8 mouse cellular contexts compared by ENCODE assay signal in the genomic region with DNA sequence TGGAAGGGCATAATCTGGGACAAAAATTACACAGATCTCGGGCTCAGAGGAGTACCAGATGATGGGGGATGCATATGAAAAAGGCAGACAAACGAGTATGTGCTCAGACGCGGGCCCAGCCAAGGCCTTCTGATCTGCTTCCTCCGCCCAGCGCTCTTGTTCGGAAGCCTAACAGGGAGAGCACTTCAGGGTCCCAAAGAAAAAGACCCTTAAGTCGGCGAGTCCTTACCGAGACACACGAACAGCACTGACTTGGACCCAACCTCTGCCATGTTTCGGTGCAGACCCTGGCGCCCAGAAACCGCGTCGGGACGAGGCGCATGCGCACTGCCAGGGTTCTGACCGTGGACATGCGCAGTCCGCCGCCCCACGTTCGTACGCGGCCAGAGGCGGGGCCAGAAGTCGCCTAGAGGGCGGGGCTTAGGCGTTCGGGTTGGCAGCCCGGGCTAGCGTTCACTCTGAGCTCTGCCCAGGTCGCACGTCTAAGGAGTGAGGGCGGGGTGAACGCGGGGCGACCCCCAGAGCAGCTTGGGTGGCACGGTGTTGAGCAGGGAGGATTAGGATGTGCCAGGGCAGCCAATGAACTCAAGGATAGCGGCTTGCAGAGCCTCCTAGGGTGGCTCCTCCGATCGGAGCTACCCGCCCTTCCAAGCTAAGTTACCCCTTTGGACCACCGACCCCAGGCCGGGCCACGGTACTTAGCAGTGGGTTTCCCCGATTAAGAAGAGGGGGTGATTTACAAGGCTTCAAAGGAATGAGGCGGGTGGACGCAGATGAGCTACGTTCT. TPM values are rescaled to one million over a fixed set of nuclear protein-coding genes. Genes with fewer than 3 reads are reported as not detected.
DNase-seq lines count a peak whose midpoint lies in the region; ATAC-seq and TF ChIP-seq lines count a peak whose summit lies in the region.

A gene (minus strand): TSS at position 329 of the 787 bp plus-strand sequence.
A gene (plus strand): TSS at position 408 of the 787 bp plus-strand sequence.

- TF ChIP-seq CTCF in ES-Bruce4 (IDR thresholded peaks at IDR 0.05; ENCODE audit: low read depth, low read length), result no peak
- no peak for TF ChIP-seq CTCF in lung, adult 2 months (IDR thresholded peaks at IDR 0.05; ENCODE audit: insufficient read depth, low read length)

- peak within 1 kb of the TSS; percentile 90 for H3K4me2 ChIP-seq in forebrain, embryonic 14.5 days (ENCODE audit: low read length)

- H3K9me3 ChIP-seq in ES-Bruce4 (replicated peaks; ENCODE audit: control insufficient read depth, insufficient read depth, low read length, poor library complexity, severe bottlenecking), result no peaks in the 10 kb centered on the region
- no peaks in the 10 kb centered on the region for H3K9me3 ChIP-seq in forebrain, embryonic 14.5 days (replicated peaks; ENCODE audit: control insufficient read depth, low read length)

- H3K9ac ChIP-seq in ES-Bruce4 (ENCODE audit: low read depth, poor library complexity, severe bottlenecking), result peak within 1 kb of the TSS; percentile 82
- H3K9ac ChIP-seq in forebrain, embryonic 14.5 days (ENCODE audit: low read length), result peak within 1 kb of the TSS; percentile 91

- TF ChIP-seq EP300 in ES-Bruce4 (IDR thresholded peaks at IDR 0.05; ENCODE audit: insufficient read depth, low read depth, low read length), result no peak

- H3K4me1 ChIP-seq in ES-Bruce4 (ENCODE audit: control insufficient read depth, insufficient read depth, low read length), result no peaks in the 10 kb centered on the region
- H3K4me1 ChIP-seq in forebrain, embryonic 14.5 days (ENCODE audit: control insufficient read depth, insufficient read depth, low read length), result peaks cover 11% of the 10 kb centered on the region
- peaks cover 5% of the 10 kb centered on the region for H3K4me1 ChIP-seq in lung, adult 2 months (ENCODE audit: control insufficient read depth, insufficient read depth, low read length)

- H3K36me3 ChIP-seq in ES-Bruce4 (ENCODE audit: control insufficient read depth, insufficient read depth, low read length, poor library complexity, severe bottlenecking), result no peaks in the 10 kb centered on the region; the same call in 1 of the 2 replicates
- H3K36me3 ChIP-seq in forebrain, embryonic 14.5 days (ENCODE audit: control insufficient read depth, insufficient read depth, low read length), result peaks cover 3% of the 10 kb centered on the region; the same call in 1 of the 2 replicates

- DNase-seq in forebrain, embryonic 14.5 days (ENCODE audit: low spot score), result peak; percentile 96
- DNase-seq in heart, postnatal 25 days (ENCODE audit: low spot score), result peak; percentile 90
- DNase-seq in layer of hippocampus, adult 18-20 months (ENCODE audit: low spot score in 2 of 2), result peak; percentile 92 to 95
- DNase-seq in lung, adult 2 months, result peak; percentile 97
- peak; percentile 88 to 90 for DNase-seq in thymus, adult 18-20 months

- intact Hi-C loops in heart, postnatal 25 days (cut with DNase I), result loop anchor here (10.0 kb wide), 1 partner anchor 243 kb away; no protein-coding TSS in a partner anchor

- no peak within 1 kb of the TSS for H3K27ac ChIP-seq in ES-Bruce4 (ENCODE audit: insufficient read depth, low read length)
- no peak within 1 kb of the TSS; the same call in 1 of the 2 replicates for H3K27ac ChIP-seq in forebrain, embryonic 14.5 days (ENCODE audit: low read depth, low read length)

- WGBS in forebrain, embryonic 14.5 days, result under 1% methylated on average over 52 of the region's 52 CpGs
- under 1% methylated on average over 52 of the region's 52 CpGs for WGBS in lung, adult 2 months

- TF ChIP-seq POLR2A in ES-Bruce4 (IDR thresholded peaks at IDR 0.05; ENCODE audit: insufficient read depth, low read length), result peak; percentile 73
- peak; percentile 64; the same call in 1 of the 2 replicates for TF ChIP-seq POLR2A in lung, adult 2 months (IDR thresholded peaks at IDR 0.05; ENCODE audit: borderline replicate concordance, extremely low read depth, low read depth, low read length)

- H3K27me3 ChIP-seq in ES-Bruce4 (ENCODE audit: control insufficient read depth, insufficient read depth, low read length, poor library complexity, severe bottlenecking), result no peaks in the 10 kb centered on the region
- H3K27me3 ChIP-seq in forebrain, embryonic 14.5 days (replicated peaks; ENCODE audit: control insufficient read depth, insufficient read depth, low read length), result no peaks in the 10 kb centered on the region

- H3K4me3 ChIP-seq in ES-Bruce4 (ENCODE audit: low read depth, low read length), result peak within 1 kb of the TSS; percentile 84
- H3K4me3 ChIP-seq in forebrain, embryonic 14.5 days (ENCODE audit: low read depth, low read length), result peak within 1 kb of the TSS; percentile 69
- H3K4me3 ChIP-seq in lung, adult 2 months (replicated peaks; ENCODE audit: extremely low read depth, low read depth, low read length), result peak within 1 kb of the TSS; percentile 87

- ATAC-seq in cerebellum, adult (ENCODE audit: insufficient number of reproducible peaks, low FRiP score, low TSS enrichment), result peak; percentile 90
- peak; percentile 98 for ATAC-seq in forebrain, embryonic 14.5 days
- ATAC-seq in neutrophil, adult 5-6 weeks (ENCODE audit: extremely low read depth, insufficient number of reproducible peaks, low FRiP score, poor library complexity, severe bottlenecking), result peak; percentile 94

RNA-seq across cellular contexts. Expression of the first gene that starts in this region (rescaled TPM):
- polyA plus RNA-seq in ES-Bruce4 (2011; ENCODE audit: insufficient read depth, insufficient read length, low read depth, missing spikeins), result 105 and 121 TPM in 2 replicates
- polyA plus RNA-seq in forebrain, embryonic 14.5 days (2014; fragmentation: Nextera tagmentation; extraction: Ambion mirVana), result 151 and 178 TPM in 2 replicates
- 10 to 100 TPM; 24.4 to 33.3 TPM for total RNA-seq in heart, postnatal 25 days (2021)
- total RNA-seq in layer of hippocampus, adult 18-20 months (2021), result 10 to 100 TPM; 56.7 to 58.3 TPM
- polyA plus RNA-seq in lung, adult 2 months (2012; rRNA removed), result 5.0 and 12.1 TPM in 2 replicates
- 19.2 and 33.0 TPM in 2 replicates for total RNA-seq in neutrophil, adult 5-6 weeks (2017)

RNA-seq across cellular contexts. Expression of the second gene that starts in this region (rescaled TPM):
- 11.3 and 13.2 TPM in 2 replicates for polyA plus RNA-seq in ES-Bruce4 (2011; ENCODE audit: insufficient read depth, insufficient read length, low read depth, missing spikeins)
- 34.4 and 40.3 TPM in 2 replicates for polyA plus RNA-seq in forebrain, embryonic 14.5 days (2014; fragmentation: Nextera tagmentation; extraction: Ambion mirVana)
- total RNA-seq in heart, postnatal 25 days (2021), result 1 to 10 TPM; 1.5 to 2.5 TPM
- total RNA-seq in layer of hippocampus, adult 18-20 months (2021), result 10 to 100 TPM; 11.3 to 12.1 TPM
- polyA plus RNA-seq in lung, adult 2 months (2012; rRNA removed), result 1.4 and 2.6 TPM in 2 replicates
- total RNA-seq in neutrophil, adult 5-6 weeks (2017), result 2.7 and 3.8 TPM in 2 replicates
